Mouse (Mus musculus): ENCODE measurements around the gene Sco2. TPM values are rescaled to one million over a fixed set of nuclear protein-coding genes. Genes with fewer than 3 reads are reported as not detected.

Sco2 gene
- total and polyA plus RNA-seq, 3 experiments: 17.1 to 34.7 (median 27.2) TPM

GRCm38 (mm10) chr15:89376040-89376439 lies 2.4 kb upstream of the Sco2 start:
- Histone ChIP-seq H3K4me3 (replicated peaks in 1 of 3; ENCODE audit: low read depth in 2 of 3, low read length in 2 of 3, poor library complexity in 1 of 3) (no peak overlapping the region), H3K27me3 (replicated peaks) (no peaks in the 10 kb centered on the region), H3K4me2 (ENCODE audit: insufficient read depth, low read depth, poor library complexity, severe bottlenecking) (no peak overlapping the region), H3K4me1 (ENCODE audit: control insufficient read depth in 1 of 2, insufficient read depth in 2 of 2) (peaks cover 0 to 26% of the 10 kb centered on the region in 2 experiments; a peak in 2 of 4 replicates), H3K36me3 (replicated peaks in 1 of 2; ENCODE audit: control insufficient read depth in 1 of 2, insufficient read depth in 1 of 2, low read length in 1 of 2) (peaks cover 16 to 19% of the 10 kb centered on the region in 2 experiments), H3K9me3 (replicated peaks; ENCODE audit: low read length) (peaks cover 13% of the 10 kb centered on the region), H3K27ac (ENCODE audit: insufficient read depth, low read depth) (no peak overlapping the region), H3K9ac (ENCODE audit: insufficient read depth, low read depth) (no peak overlapping the region), H3K79me2 (replicated peaks; ENCODE audit: control insufficient read depth, extremely low read depth, insufficient read depth, poor library complexity, severe bottlenecking) (no peaks in the 10 kb centered on the region)
- dilution Hi-C loops (cut with MboI; ENCODE audit: extremely low pct_ligation_motif_present, extremely low pct_unique_long_range_greater_than_20kb, low sequenced_read_pairs): no loop called here
- no peak for DNase-seq (ENCODE audit: extremely low read depth)
- in situ Hi-C loops (cut with MboI; ENCODE audit: low pct_ligation_motif_present, low pct_unique_long_range_greater_than_20kb, low sequenced_read_pairs): no loop called here
- TF ChIP-seq POLR2AphosphoS2 (IDR thresholded peaks at IDR 0.05; ENCODE audit: low read depth, low read length) (no peak), ETS1 (conservative IDR thresholded peaks at IDR 0.05; ENCODE audit: low read depth, low read length) (no peak), SIN3A (IDR thresholded peaks at IDR 0.05; ENCODE audit: low read length) (no peak), MYC (IDR thresholded peaks at IDR 0.05; ENCODE audit: low read depth, low read length) (no peak), MXI1 (IDR thresholded peaks at IDR 0.05; ENCODE audit: low read depth, low read length) (no peak), MAZ (IDR thresholded peaks at IDR 0.05; ENCODE audit: low read depth, low read length) (no peak), NELFE (IDR thresholded peaks at IDR 0.05; ENCODE audit: low read depth, low read length) (no peak), NRF1 (IDR thresholded peaks at IDR 0.05; ENCODE audit: low read depth, low read length) (no peak), UBTF (IDR thresholded peaks at IDR 0.05; ENCODE audit: low read depth, low read length) (no peak), HCFC1 (IDR thresholded peaks at IDR 0.05; ENCODE audit: low read depth, low read length) (no peak), E2F4 (IDR thresholded peaks at IDR 0.05; ENCODE audit: insufficient replicate concordance, low read depth, low read length) (no peak), EP300 (IDR thresholded peaks at IDR 0.05; ENCODE audit: low read length) (no peak), POLR2A (IDR thresholded peaks at IDR 0.05; ENCODE audit: low read depth, low read length) (no peak), BHLHE40 (IDR thresholded peaks at IDR 0.05; ENCODE audit: low read depth, low read length) (no peak)

GRCm38 (mm10) chr15:89374801-89375534 lies 1.3 kb upstream of the Sco2 start:
- no peak for DNase-seq (ENCODE audit: extremely low read depth)
- Histone ChIP-seq H3K9ac (ENCODE audit: insufficient read depth, low read depth) (no peak overlapping the region), H3K79me2 (replicated peaks; ENCODE audit: control insufficient read depth, extremely low read depth, insufficient read depth, poor library complexity, severe bottlenecking) (no peaks in the 10 kb centered on the region), H3K27ac (ENCODE audit: insufficient read depth, low read depth) (no peak overlapping the region), H3K4me3 (replicated peaks in 1 of 3; ENCODE audit: low read depth in 2 of 3, low read length in 2 of 3, poor library complexity in 1 of 3) (no peak overlapping the region), H3K4me1 (ENCODE audit: control insufficient read depth in 1 of 2, insufficient read depth in 2 of 2) (peaks cover 0 to 26% of the 10 kb centered on the region in 2 experiments; a peak in 2 of 4 replicates), H3K9me3 (replicated peaks; ENCODE audit: low read length) (peaks cover 13% of the 10 kb centered on the region), H3K36me3 (replicated peaks in 1 of 2; ENCODE audit: control insufficient read depth in 1 of 2, insufficient read depth in 1 of 2, low read length in 1 of 2) (peaks cover 27 to 29% of the 10 kb centered on the region in 2 experiments), H3K27me3 (replicated peaks) (no peaks in the 10 kb centered on the region), H3K4me2 (ENCODE audit: insufficient read depth, low read depth, poor library complexity, severe bottlenecking) (no peak overlapping the region)
- in situ Hi-C loops (cut with MboI; ENCODE audit: low pct_ligation_motif_present, low pct_unique_long_range_greater_than_20kb, low sequenced_read_pairs) (loop anchor here (25.0 kb wide), 1 partner anchor 263 kb away; the partner anchor contains the start of gene Tubgcp6), dilution Hi-C loops (cut with MboI; ENCODE audit: extremely low pct_ligation_motif_present, extremely low pct_unique_long_range_greater_than_20kb, low sequenced_read_pairs) (no loop called here)
- no peak for TF ChIP-seq USF2 (conservative IDR thresholded peaks at IDR 0.05; ENCODE audit: low read depth, low read length)
- TF ChIP-seq KAT2A (IDR thresholded peaks at IDR 0.05; ENCODE audit: insufficient replicate concordance, low read length): no peak
- no peak for TF ChIP-seq RAD21 (IDR thresholded peaks at IDR 0.05; ENCODE audit: low read depth, low read length)
- TF ChIP-seq E2F4 (IDR thresholded peaks at IDR 0.05; ENCODE audit: insufficient replicate concordance, low read depth, low read length): no peak
- no peak for TF ChIP-seq NELFE (IDR thresholded peaks at IDR 0.05; ENCODE audit: low read depth, low read length)
- no peak for TF ChIP-seq POLR2A (IDR thresholded peaks at IDR 0.05; ENCODE audit: low read depth, low read length)
- no peak for TF ChIP-seq MEF2A (IDR thresholded peaks at IDR 0.05; ENCODE audit: borderline replicate concordance, low read depth, low read length)
- no peak for TF ChIP-seq ELF1 (IDR thresholded peaks at IDR 0.05; ENCODE audit: low read depth, low read length)
- TF ChIP-seq MXI1 (IDR thresholded peaks at IDR 0.05; ENCODE audit: low read depth, low read length): no peak
- no peak for TF ChIP-seq ZC3H11A (IDR thresholded peaks at IDR 0.05; ENCODE audit: low read depth, low read length)
- TF ChIP-seq JUN (IDR thresholded peaks at IDR 0.05; ENCODE audit: insufficient read depth, low read depth, low read length): no peak
- TF ChIP-seq ZKSCAN1 (IDR thresholded peaks at IDR 0.05; ENCODE audit: borderline replicate concordance, low read depth, low read length): no peak
